Mouse (Mus musculus) embryo, embryonic 9.5 days (tissue): ENCODE results near the gene Dpagt1.
"Not testable (repeated sequence)": the region's sequence is repeated elsewhere in the genome, so short reads cannot be mapped to it uniquely, and the experiment has no call there.

ENCODE experiments used
- DNase-seq: peaks from one replicate; pipeline ENCODE4 v3.0.0-alpha.2; 2017; ENCODE audit errors: extremely low spot score

The Dpagt1 gene

DNA sequence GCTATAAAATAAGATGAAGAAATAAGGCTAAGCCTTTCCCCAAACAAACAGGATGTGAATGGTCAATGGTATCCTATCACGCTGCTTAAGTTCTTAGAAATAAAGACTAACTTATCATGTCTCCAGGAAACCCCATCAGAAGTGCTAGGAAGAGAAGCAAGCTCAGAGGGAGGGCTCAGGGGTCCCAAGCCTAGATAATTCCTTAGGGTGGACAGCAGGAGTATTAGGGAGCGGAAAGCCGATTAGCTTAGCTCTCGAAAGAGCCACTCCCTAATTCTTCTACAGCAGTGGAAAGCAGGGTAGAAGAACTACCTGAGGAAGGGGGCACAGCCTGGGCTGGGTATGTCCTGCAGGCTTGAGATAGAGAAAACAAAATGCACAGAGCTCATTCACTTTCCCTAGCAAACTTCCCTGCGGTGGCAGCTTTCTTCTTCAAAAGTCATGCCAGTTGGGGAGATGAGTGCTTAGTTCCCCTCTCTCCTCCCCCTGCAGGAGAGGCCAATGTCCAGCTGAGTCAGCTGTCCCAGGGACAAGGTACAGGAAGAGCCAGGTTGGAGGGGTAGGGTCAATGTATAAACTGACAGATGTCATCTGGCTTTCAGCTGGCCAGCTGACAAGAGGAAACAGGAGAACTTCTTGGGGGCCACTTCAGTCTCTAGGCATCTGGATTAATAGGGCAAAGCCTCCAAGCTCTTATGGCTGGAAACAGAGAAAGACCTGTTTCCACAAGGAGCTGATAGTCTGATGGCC is 7.6 kb upstream of the Dpagt1 start:
- DNase-seq = no peak

DNA sequence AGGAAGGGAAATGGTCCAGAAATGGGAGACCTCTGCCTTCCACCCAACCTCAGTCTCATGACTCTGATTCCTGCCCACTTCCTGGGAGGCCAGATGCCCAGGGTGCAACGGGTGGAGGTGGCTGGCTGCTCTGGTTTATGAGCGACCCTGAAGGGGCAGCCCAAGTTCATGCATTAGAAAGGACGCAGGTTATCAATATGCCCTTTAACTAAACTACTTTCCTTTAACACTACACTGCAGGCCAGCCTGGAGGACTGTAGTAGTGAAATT is 7.1 kb upstream of the Dpagt1 start:
- DNase-seq = no peak

GRCm38 (mm10) chr9:44319105-44319886 is 6.5 kb upstream of the Dpagt1 start:
- DNase-seq = peak; percentile 42

DNA sequence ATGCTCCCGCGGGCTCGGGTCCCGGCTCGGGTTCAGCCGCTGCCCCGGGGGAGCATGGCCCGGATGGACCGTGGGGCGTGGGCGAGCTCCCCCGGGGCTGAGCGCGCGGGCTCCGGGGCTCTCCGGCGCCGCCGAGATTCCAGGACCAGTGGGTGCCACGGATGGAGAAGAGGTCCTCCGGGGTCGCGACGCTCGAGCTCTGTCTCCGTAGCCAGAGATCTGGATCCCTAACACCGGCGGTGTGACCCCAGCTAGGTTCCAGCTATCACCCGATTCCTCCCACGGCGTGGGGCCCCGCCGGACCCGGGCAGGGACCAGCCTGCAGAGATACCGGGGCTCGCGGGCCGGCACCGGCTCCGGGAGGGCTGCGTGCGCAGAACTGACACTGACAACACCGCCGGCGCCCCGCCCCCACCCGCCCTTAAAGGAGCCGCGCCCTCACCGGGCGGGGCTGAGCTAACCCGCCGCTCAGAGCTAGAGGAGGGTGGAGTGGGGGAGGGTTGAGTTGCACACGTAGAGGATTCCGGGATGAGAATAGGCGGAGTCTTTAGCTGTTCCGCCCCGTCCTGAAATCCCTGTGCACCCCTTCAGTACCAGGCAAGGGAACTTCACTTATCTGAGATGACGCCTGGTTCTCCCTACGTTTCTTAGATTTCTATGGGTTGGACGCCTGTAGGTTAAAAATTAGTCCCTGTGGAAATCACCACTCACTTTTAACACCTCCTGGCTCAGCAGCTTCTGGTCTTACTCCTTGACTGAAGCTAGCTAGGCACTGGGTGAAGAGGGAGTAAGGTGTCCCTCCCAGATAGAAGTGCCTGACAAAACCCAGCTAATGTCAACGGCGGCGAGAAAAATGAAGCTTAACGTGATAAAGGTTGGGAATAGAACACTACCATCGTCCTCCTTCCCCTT is 5.7 kb upstream of the Dpagt1 start, which contains the start of gene C2cd2l:
Gene C2cd2l (minus strand): TSS at position 399 of the 912 bp plus-strand sequence.
- peak; percentile 93 for DNase-seq

GRCm38 (mm10) chr9:44320799-44321133 is 5.1 kb upstream of the Dpagt1 start:
- no peak for DNase-seq

GRCm38 (mm10) chr9:44323656-44324055 is 2.2 kb upstream of the Dpagt1 start:
- not testable (repeated sequence) for DNase-seq

GRCm38 (mm10) chr9:44324147-44324546 is 1.7 kb upstream of the Dpagt1 start:
- no peak for DNase-seq

GRCm38 (mm10) chr9:44325032-44325767 is 619 bp upstream of the Dpagt1 start:
- not testable (repeated sequence) for DNase-seq

DNA sequence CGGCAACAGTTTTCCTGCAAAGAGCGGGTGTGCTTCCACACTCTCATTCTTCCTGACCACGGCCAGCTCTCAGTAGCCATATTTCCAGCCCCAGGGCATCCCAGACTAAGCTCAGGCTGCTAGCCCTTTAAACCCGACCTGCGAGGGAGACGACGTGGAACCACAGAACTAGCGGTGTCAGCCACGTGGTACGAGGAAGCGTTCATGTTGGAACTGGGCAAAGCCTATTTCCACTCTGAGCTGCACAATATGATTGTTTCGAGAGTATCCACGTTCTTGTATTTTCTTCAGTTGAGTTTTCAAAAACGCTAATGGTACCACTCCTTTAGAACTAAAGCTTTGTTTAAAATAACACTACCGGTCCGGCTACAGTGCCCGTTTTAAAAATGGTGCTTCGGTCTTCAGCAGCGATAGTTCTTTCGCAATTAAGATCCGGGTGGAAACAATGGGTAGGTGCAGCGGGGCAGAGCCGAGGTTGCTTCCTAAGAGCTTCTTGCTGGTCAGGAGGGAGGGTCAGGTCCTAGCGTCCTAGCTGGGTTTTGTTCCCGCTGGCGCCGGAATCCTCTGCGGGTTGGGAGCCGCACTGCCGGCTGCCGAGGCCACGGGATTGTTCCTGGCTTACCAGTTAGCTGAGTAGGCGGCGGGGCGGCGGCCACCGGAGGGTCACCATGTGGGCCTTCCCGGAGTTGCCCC is 698 bp downstream of the Dpagt1 start:
- DNase-seq = peak; percentile 84

GRCm38 (mm10) chr9:44327064-44327711 is 1.4 kb downstream of the Dpagt1 start:
- DNase-seq = no peak

GRCm38 (mm10) chr9:44327926-44328325 is 2.1 kb downstream of the Dpagt1 start:
- DNase-seq = no peak

GRCm38 (mm10) chr9:44330736-44331135 is 4.9 kb downstream of the Dpagt1 start:
- DNase-seq = no peak

GRCm38 (mm10) chr9:44332918-44333638 is 7.3 kb downstream of the Dpagt1 start:
- no peak for DNase-seq

- peak; percentile 99 for DNase-seq
These were observed 8.8 kb downstream of the Dpagt1 start, which contains the start of gene H2afx for GRCm38 (mm10) chr9:44334396-44335330. Gene H2afx (plus strand): TSS chr9:44334694.

- DNase-seq = peak; percentile 66
These were observed 9.7 kb downstream of the Dpagt1 start for GRCm38 (mm10) chr9:44335331-44336092.

DNA sequence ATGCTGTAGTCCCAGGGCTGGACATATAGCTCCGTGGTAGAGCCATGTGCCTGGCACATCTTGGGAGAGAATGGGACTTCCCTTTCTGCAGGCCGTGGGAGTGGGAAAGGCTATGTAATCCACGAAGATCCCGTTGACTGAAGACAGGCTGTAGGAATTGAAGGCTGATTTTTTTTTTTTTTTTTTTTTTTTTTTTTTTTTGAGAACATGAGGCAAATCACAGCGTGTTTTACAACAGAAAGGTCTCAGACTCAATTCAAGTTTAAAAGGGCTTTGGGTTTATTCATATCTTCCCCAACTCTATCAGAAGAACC is 10.2 kb downstream of the Dpagt1 start:
- no peak for DNase-seq

- not testable (repeated sequence) for DNase-seq
These were observed 10.7 kb downstream of the Dpagt1 start for GRCm38 (mm10) chr9:44336513-44336912.

DNA sequence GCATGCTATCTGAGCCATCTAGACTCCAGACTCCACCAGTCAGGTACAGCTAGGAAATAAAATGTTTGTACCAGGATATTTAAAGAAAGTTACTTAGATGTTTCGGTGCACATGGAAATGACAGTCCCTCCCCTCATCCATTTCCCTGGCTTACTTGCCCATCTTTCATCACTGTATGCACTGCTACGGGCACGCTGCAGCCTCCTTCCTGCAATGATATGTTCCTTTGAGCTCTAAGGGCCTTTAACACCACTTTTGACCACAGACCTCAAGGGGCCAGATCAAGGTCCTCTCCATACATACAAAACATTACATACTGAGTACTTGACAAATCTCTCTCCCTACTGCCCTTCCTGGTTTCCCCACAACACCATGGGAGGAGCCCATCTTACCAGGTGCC is 11.1 kb downstream of the Dpagt1 start:
- peak; percentile 55 for DNase-seq
